Mouse (Mus musculus): ENCODE measurements around the gene Fyb.

- TF ChIP-seq ZNF384 (IDR thresholded peaks at IDR 0.05; ENCODE audit: low read depth, low read length) (no peak), CHD2 (IDR thresholded peaks at IDR 0.05; ENCODE audit: low read depth, low read length) (no peak)
Observed at GRCm38 (mm10) chr15:6600314-6600713, 77.7 kb downstream of the Fyb start.
